Mouse (Mus musculus) CH12.LX (cell line): Measurements from ENCODE around the gene Zfp541. TPM values are rescaled to one million over a fixed set of nuclear protein-coding genes. Genes with fewer than 3 reads are reported as not detected.

ENCODE experiments used
- DNase-seq: peaks from one replicate; pipeline ENCODE4 v3.0.0-alpha.2; 2013; ENCODE audit errors: extremely low read depth
- H3K27ac ChIP-seq: 2 replicates; pipeline ENCODE4 v1.5.1; 2012; ENCODE audit warnings: low read depth, mild to moderate bottlenecking, control low read depth, moderate library complexity; ENCODE audit not compliant: insufficient read depth
- H3K27me3 ChIP-seq: replicated peaks from 2 replicates; pipeline ENCODE3; 2012; ENCODE audit warnings: inconsistent platforms
- H3K36me3 ChIP-seq, 2 experiments: replicated peaks in 1 of 2; 2 replicates each; pipeline versions ENCODE3 to v1.6.1; 2012; ENCODE audit warnings: inconsistent platforms in 1 of 2, low read length in 1 of 2, mild to moderate bottlenecking in 1 of 2, mixed read lengths in 1 of 2, moderate library complexity in 1 of 2; ENCODE audit not compliant: control insufficient read depth in 1 of 2, insufficient read depth in 1 of 2
- H3K4me1 ChIP-seq, 2 experiments: 2 replicates each; pipeline ENCODE4 v1.6.1; 2012; ENCODE audit warnings: inconsistent platforms in 1 of 2, moderate library complexity in 1 of 2; ENCODE audit not compliant: insufficient read depth in 2 of 2, control insufficient read depth in 1 of 2
- H3K4me2 ChIP-seq: 2 replicates; pipeline ENCODE4 v1.6.1; 2012; ENCODE audit warnings: low read depth, mild to moderate bottlenecking, control low read depth; ENCODE audit not compliant: poor library complexity, insufficient read depth, severe bottlenecking
- H3K4me3 ChIP-seq, 3 experiments: fragments of 150-350 bp in 1 of 3; sonication (generic) in 1 of 3; replicated peaks in 1 of 3; 2 replicates each; pipeline versions ENCODE3 to v1.5.1; 2011 to 2012; ENCODE audit warnings: low read depth in 2 of 3, low read length in 2 of 3, mild to moderate bottlenecking in 2 of 3, moderate library complexity in 2 of 3, control low read depth in 1 of 3, improper control_type of control experiment in 1 of 3, inconsistent platforms in 1 of 3, mixed read lengths in 1 of 3; ENCODE audit not compliant: poor library complexity in 1 of 3
- H3K79me2 ChIP-seq: replicated peaks from 2 replicates; pipeline ENCODE4 v1.6.1; 2012; ENCODE audit warnings: mild to moderate bottlenecking, moderate library complexity; ENCODE audit not compliant: control insufficient read depth, poor library complexity, insufficient read depth, severe bottlenecking; ENCODE audit errors: extremely low read depth
- H3K9ac ChIP-seq: 2 replicates; pipeline ENCODE4 v1.6.1; 2012; ENCODE audit warnings: low read depth, mild to moderate bottlenecking, control low read depth, moderate library complexity; ENCODE audit not compliant: insufficient read depth
- H3K9me3 ChIP-seq: replicated peaks from 2 replicates; pipeline ENCODE3; 2012; ENCODE audit warnings: low read length, inconsistent platforms, mixed read lengths
- BHLHE40 ChIP-seq: IDR thresholded peaks from 2 replicates; pipeline ENCODE4 v1.6.1; 2011; ENCODE audit warnings: mild to moderate bottlenecking, low read depth, low read length, improper control_type of control experiment
- CHD1 ChIP-seq: IDR thresholded peaks from 2 replicates; pipeline ENCODE4 v1.6.1; 2012; ENCODE audit warnings: low read depth, low read length, improper control_type of control experiment, inconsistent platforms
- CHD2 ChIP-seq: IDR thresholded peaks from 2 replicates; pipeline ENCODE4 v1.6.1; 2011; ENCODE audit warnings: low read length, improper control_type of control experiment
- CTCF ChIP-seq, 2 experiments: IDR thresholded peaks in 1 of 2; conservative IDR thresholded peaks in 1 of 2; 2 replicates each; pipeline ENCODE4 v1.5.1; 2011 to 2012; ENCODE audit warnings: low read depth in 2 of 2, low read length in 2 of 2, improper control_type of control experiment in 1 of 2, inconsistent platforms in 1 of 2, mild to moderate bottlenecking in 1 of 2, moderate library complexity in 1 of 2
- E2F4 ChIP-seq: IDR thresholded peaks from 2 replicates; pipeline ENCODE4 v1.6.1; 2011; ENCODE audit warnings: low read depth, low read length, improper control_type of control experiment; ENCODE audit not compliant: insufficient replicate concordance
- HCFC1 ChIP-seq: IDR thresholded peaks from 2 replicates; pipeline ENCODE4 v1.6.1; 2012; ENCODE audit warnings: low read depth, mild to moderate bottlenecking, inconsistent platforms, low read length, improper control_type of control experiment
- IRF4 ChIP-seq: IDR thresholded peaks from 2 replicates; pipeline ENCODE4 v1.6.1; 2014; ENCODE audit warnings: low read depth, mild to moderate bottlenecking, inconsistent platforms, low read length, improper control_type of control experiment
- JUN ChIP-seq: IDR thresholded peaks from 2 replicates; pipeline ENCODE4 v1.6.1; 2011; ENCODE audit warnings: low read depth, mild to moderate bottlenecking, low read length, improper control_type of control experiment, moderate library complexity; ENCODE audit not compliant: insufficient read depth
- MAX ChIP-seq: IDR thresholded peaks from 2 replicates; pipeline ENCODE4 v1.6.1; 2011; ENCODE audit warnings: low read length, improper control_type of control experiment
- MEF2A ChIP-seq: IDR thresholded peaks from 2 replicates; pipeline ENCODE4 v1.6.1; 2014; ENCODE audit warnings: low read depth, mild to moderate bottlenecking, inconsistent platforms, low read length, improper control_type of control experiment, borderline replicate concordance
- MYC ChIP-seq: IDR thresholded peaks from 2 replicates; pipeline ENCODE4 v1.6.1; 2011; ENCODE audit warnings: low read depth, mild to moderate bottlenecking, improper control_type of control experiment, low read length
- POLR2A ChIP-seq: IDR thresholded peaks from 2 replicates; pipeline ENCODE4 v1.6.1; 2011; ENCODE audit warnings: low read depth, mild to moderate bottlenecking, improper control_type of control experiment, low read length
- RAD21 ChIP-seq: IDR thresholded peaks from 2 replicates; pipeline ENCODE4 v1.6.1; 2011; ENCODE audit warnings: low read depth, mild to moderate bottlenecking, low read length, improper control_type of control experiment, moderate library complexity
- RCOR1 ChIP-seq: conservative IDR thresholded peaks from 2 replicates; pipeline ENCODE4 v1.6.1; 2012; ENCODE audit warnings: low read depth, mild to moderate bottlenecking, inconsistent platforms, low read length, improper control_type of control experiment
- SIN3A ChIP-seq: IDR thresholded peaks from 2 replicates; pipeline ENCODE4 v1.6.1; 2012; ENCODE audit warnings: low read length, improper control_type of control experiment, inconsistent platforms
- SMC3 ChIP-seq: IDR thresholded peaks from 2 replicates; pipeline ENCODE4 v1.6.1; 2011; ENCODE audit warnings: low read depth, low read length, improper control_type of control experiment
- TBP ChIP-seq: conservative IDR thresholded peaks from 2 replicates; pipeline ENCODE4 v1.6.1; 2011; ENCODE audit warnings: low read depth, low read length, improper control_type of control experiment
- USF1 ChIP-seq: IDR thresholded peaks from 2 replicates; pipeline ENCODE4 v1.6.1; 2014; ENCODE audit warnings: low read depth, mild to moderate bottlenecking, inconsistent platforms, low read length, improper control_type of control experiment
- ZC3H11A ChIP-seq: IDR thresholded peaks from 2 replicates; pipeline ENCODE4 v1.6.1; 2012; ENCODE audit warnings: low read depth, mild to moderate bottlenecking, inconsistent platforms, low read length, improper control_type of control experiment
- ZKSCAN1 ChIP-seq: IDR thresholded peaks from 2 replicates; pipeline ENCODE4 v1.6.1; 2012; ENCODE audit warnings: low read depth, inconsistent platforms, low read length, improper control_type of control experiment, borderline replicate concordance
- ZMIZ1 ChIP-seq: IDR thresholded peaks from 2 replicates; pipeline ENCODE4 v1.6.1; 2012; ENCODE audit warnings: low read depth, mild to moderate bottlenecking, inconsistent platforms, low read length, improper control_type of control experiment
- dilution Hi-C: fragments of 300-500 bp; cut with MboI; formaldehyde crosslinking; loops from 2 replicates; pipeline ENCODE4 v1.14.3; 2020; ENCODE audit warnings: low sequenced_read_pairs; ENCODE audit not compliant: extremely low pct_unique_long_range_greater_than_20kb, extremely low pct_ligation_motif_present
- in situ Hi-C: fragments of 300-500 bp; cut with MboI; formaldehyde crosslinking; loops from 3 replicates; pipeline ENCODE4 v1.14.3; 2019; ENCODE audit warnings: low sequenced_read_pairs, low pct_ligation_motif_present, low pct_unique_long_range_greater_than_20kb, mixed read lengths
- polyA plus RNA-seq: library from polyadenylated mRNA; unstranded; fragments of >175 nt; gene quantifications from 2 replicates; pipeline ENCODE4 v1.2.1, GENCODE M21; 2012; ENCODE audit warnings: low read depth; ENCODE audit not compliant: insufficient read length
- total RNA-seq, 2 experiments: library from RNA; depleted of rRNA; stranded (reverse); fragments of 300-350 nt in 1 of 2; fragments of >200 nt in 1 of 2; gene quantifications; 2 replicates each; pipeline ENCODE4 v1.2.3; 2012 to 2014

Zfp541 gene
- total and polyA plus RNA-seq, 3 experiments, result 0.08 to 0.12 TPM; not detected in 1

DNA sequence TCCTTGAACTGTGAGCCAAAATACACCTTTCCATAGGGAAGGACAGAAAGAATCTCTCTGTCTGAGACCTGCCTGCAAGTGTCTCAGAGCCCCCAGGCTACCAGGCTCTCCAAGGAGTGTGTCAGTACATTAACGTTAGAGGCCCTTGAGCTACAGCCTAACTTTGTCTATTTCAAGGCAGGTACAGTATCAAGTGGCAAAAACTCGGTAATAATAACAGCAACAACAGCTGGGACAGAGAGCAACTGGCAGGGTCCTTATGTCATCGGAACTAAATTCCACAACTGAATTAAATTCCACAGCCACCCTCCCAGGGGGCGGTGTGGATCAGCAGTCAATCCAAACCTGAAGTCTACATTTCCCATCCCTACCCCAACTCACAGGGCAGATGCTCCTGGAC, 30.5 kb upstream of the Zfp541 start:
- TF ChIP-seq HCFC1 (no peak), RAD21 (no peak), MAX (no peak), RCOR1 (no peak), IRF4 (no peak), USF1 (no peak)
- Histone ChIP-seq H3K79me2 (peaks cover 59% of the 10 kb centered on the region), H3K9ac (no peak overlapping the region), H3K4me2 (no peak overlapping the region), H3K27ac (no peak overlapping the region), H3K36me3 (peaks cover 2 to 60% of the 10 kb centered on the region in 2 experiments), H3K9me3 (no peaks in the 10 kb centered on the region), H3K4me1 (peaks cover 7 to 33% of the 10 kb centered on the region in 2 experiments), H3K4me3 (no peak overlapping the region), H3K27me3 (no peaks in the 10 kb centered on the region)
- no peak for DNase-seq
- in situ Hi-C loops, result no loop called here
- dilution Hi-C loops, result no loop called here

DNA sequence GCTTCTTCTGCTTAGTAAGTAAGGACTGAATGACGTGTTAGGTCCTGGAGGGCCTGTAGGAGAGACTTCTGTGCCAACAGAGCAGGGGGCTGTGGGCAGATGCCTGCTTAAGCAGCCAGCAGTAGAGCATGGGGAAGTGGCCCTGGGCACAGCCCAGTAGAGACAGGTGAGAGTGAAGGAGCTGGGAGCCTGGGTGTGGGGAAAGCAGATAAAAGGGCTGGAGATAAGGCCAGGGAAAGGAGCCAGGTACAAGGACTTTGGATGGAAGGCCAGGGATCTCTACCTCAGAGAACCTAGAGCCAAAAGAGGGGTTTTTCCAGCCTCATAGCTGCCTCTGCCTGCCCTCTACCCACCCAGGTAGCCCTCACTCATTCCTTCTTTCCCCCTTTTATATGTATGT, 28.6 kb upstream of the Zfp541 start:
- peaks cover 6 to 52% of the 10 kb centered on the region in 2 experiments for H3K36me3 ChIP-seq
- DNase-seq, result no peak
- H3K4me3 ChIP-seq, result no peak overlapping the region
- H3K4me1 ChIP-seq, result peaks cover 7 to 30% of the 10 kb centered on the region in 2 experiments
- no peaks in the 10 kb centered on the region for H3K27me3 ChIP-seq
- no peak overlapping the region for H3K27ac ChIP-seq
- H3K9ac ChIP-seq, result no peak overlapping the region
- in situ Hi-C loops (no loop called here), dilution Hi-C loops (no loop called here)
- no peak overlapping the region for H3K4me2 ChIP-seq
- no peaks in the 10 kb centered on the region for H3K9me3 ChIP-seq
- no peak for TF ChIP-seq CHD2
- no peak for TF ChIP-seq MYC
- TF ChIP-seq ZMIZ1, result no peak
- no peak for TF ChIP-seq SMC3
- no peak for TF ChIP-seq TBP
- no peak for TF ChIP-seq CHD1
- TF ChIP-seq SIN3A, result no peak
- no peak for TF ChIP-seq ZC3H11A
- TF ChIP-seq MEF2A, result no peak
- TF ChIP-seq ZKSCAN1, result no peak
- TF ChIP-seq BHLHE40, result no peak
- TF ChIP-seq JUN, result no peak
- no peak for TF ChIP-seq E2F4
- no peak for TF ChIP-seq POLR2A
- no peak for TF ChIP-seq CTCF (conservative IDR thresholded peaks at IDR 0.05 in 1 of 2, IDR thresholded peaks at IDR 0.05 in 1 of 2; ENCODE audit: low read depth in 2 of 2, low read length in 2 of 2)
- TF ChIP-seq, all 38 proteins: peak for 0
- peaks cover 64% of the 10 kb centered on the region for H3K79me2 ChIP-seq
